Mouse (Mus musculus) midbrain, embryonic 14.5 days (tissue): Measurements from ENCODE around the gene Sbk2. TPM values are rescaled to one million over a fixed set of nuclear protein-coding genes. Genes with fewer than 3 reads are reported as not detected.

Experiments used
- ATAC-seq: fragments of 200-750 bp; cut with Nextera tagmentation; 2 replicates; pipeline ENCODE4 v1.8.0; 2017; ENCODE audit warnings: moderate number of reproducible peaks, moderate library complexity; ENCODE audit not compliant: low FRiP score, low TSS enrichment
- DNase-seq: peaks from one replicate; pipeline ENCODE4 v3.0.0-alpha.2; 2015
- H3K27ac ChIP-seq: fragments of 300-500 bp; sonication (generic); replicated peaks from 2 replicates; pipeline ENCODE4 v1.5.1; 2014; ENCODE audit warnings: mild to moderate bottlenecking, low read depth, low read length, moderate library complexity
- H3K27me3 ChIP-seq: fragments of 300-500 bp; sonication (generic); 2 replicates; pipeline ENCODE4 v1.6.1; 2014; ENCODE audit warnings: low read length, control low read depth, mixed read lengths; ENCODE audit not compliant: control insufficient read depth, insufficient read depth
- H3K36me3 ChIP-seq: fragments of 300-500 bp; sonication (generic); 2 replicates; pipeline ENCODE4 v1.6.1; 2014; ENCODE audit warnings: low read length, control low read depth; ENCODE audit not compliant: control insufficient read depth, insufficient read depth
- H3K4me1 ChIP-seq: fragments of 300-500 bp; sonication (generic); 2 replicates; pipeline ENCODE4 v1.6.1; 2014; ENCODE audit warnings: mild to moderate bottlenecking, antibody characterized with exemption, low read length, control low read depth; ENCODE audit not compliant: control insufficient read depth, insufficient read depth
- H3K4me2 ChIP-seq: fragments of 300-500 bp; sonication (generic); 2 replicates; pipeline ENCODE4 v1.6.1; 2014; ENCODE audit warnings: mild to moderate bottlenecking, low read length, moderate library complexity
- H3K4me3 ChIP-seq: fragments of 300-500 bp; sonication (generic); replicated peaks from 2 replicates; pipeline ENCODE4 v1.5.1; 2014; ENCODE audit warnings: low read depth, low read length
- H3K9ac ChIP-seq: fragments of 300-500 bp; sonication (generic); replicated peaks from 2 replicates; pipeline ENCODE4 v1.6.1; 2014; ENCODE audit warnings: mild to moderate bottlenecking, low read length, moderate library complexity
- H3K9me3 ChIP-seq: fragments of 300-500 bp; sonication (generic); 2 replicates; pipeline ENCODE4 v1.6.1; 2016; ENCODE audit warnings: low read length, control low read depth, mixed read lengths; ENCODE audit not compliant: control insufficient read depth
- WGBS: fragments of 180-500 bp; shearing (Covaris S2); extraction: QIAGEN DNeasy Blood & Tissue Kit; methylation state at CpG from one replicate; pipeline ENCODE4 v1.1.7; 2014; 5-methylcytosine and 5-hydroxymethylcytosine counted together
- polyA plus RNA-seq: library from polyadenylated mRNA; unstranded; fragments of >200 nt; fragmentation: Nextera tagmentation; extraction: Ambion mirVana; gene quantifications from 2 replicates; pipeline ENCODE4 v1.2.1, GENCODE M21; 2014

The Sbk2 gene
- polyA plus RNA-seq, 1 experiment from 2014 or later = not detected

DNA sequence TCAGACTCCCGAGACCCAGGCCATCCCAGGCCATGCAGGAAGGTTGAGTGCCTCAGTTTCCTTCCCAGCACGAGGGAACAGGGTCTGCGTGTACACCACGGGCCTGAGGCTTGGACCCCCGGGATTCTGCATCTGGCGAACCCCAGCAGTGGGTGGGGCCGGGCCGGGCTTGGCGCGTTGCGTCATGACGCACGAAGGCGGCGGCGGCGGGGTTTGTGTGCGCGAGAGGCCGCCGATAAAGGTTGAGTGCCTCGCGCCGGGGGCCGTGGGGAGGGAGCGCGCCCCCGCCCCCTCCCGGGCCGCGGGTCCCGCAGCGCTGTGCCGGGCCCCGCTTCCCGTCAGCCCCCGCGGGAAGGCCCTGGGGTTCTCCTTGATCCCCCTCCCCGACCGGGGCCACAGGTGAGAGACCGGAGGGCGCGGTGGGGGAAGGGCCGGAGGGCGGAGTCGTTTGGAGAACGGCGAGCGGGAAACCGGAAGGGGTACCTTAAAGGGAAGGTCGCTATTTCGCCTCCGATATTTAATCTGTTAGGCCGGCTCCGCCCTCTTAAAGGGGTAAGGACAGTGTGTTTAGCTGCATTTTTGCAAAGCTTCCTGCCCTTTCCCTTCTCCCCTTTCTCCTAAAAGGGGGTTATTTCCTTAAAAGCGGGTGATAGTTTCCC is 49.1 kb downstream of the Sbk2 start, which contains the start of gene Zfp628:
Gene Zfp628 (plus strand): TSS at position 211 of the 659 bp plus-strand sequence.
- under 1% methylated on average over 56 of the region's 56 CpGs for WGBS
- Histone ChIP-seq H3K36me3 (peaks cover 25% of the 10 kb centered on the region), H3K4me2 (peak within 1 kb of the TSS; percentile 64), H3K27me3 (no peaks in the 10 kb centered on the region), H3K9ac (peak within 1 kb of the TSS; percentile 77), H3K4me3 (peak within 1 kb of the TSS; percentile 60), H3K9me3 (no peaks in the 10 kb centered on the region), H3K27ac (peak within 1 kb of the TSS; percentile 99), H3K4me1 (peaks cover 17% of the 10 kb centered on the region)
- DNase-seq = peak; percentile 98
- peak; percentile 92 for ATAC-seq

DNA sequence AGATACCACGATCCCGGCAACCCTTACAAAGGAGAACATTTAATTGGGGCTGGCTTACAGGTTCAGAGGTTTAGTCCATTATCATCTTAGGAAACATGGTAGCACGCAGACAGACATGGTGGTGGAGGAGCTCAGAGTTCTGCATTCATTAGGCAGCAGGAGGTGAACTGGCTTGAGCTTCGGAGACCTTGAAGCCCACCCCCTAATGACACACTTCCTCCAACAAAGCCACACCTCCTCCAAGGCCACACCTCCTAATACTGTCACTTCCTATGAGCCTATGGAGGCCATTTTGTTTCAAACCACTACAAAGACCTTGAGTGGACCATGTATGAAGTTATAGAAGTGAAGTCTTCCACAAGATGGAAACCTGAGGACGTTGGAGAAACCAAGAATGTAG is 52.0 kb downstream of the Sbk2 start:
- no peak overlapping the region for H3K9ac ChIP-seq
- H3K4me2 ChIP-seq = 0 out of 2 replicates have a peak overlapping the region, but pooled peaks have one; percentile 11
- peaks cover 17% of the 10 kb centered on the region for H3K4me1 ChIP-seq
- H3K9me3 ChIP-seq = no peaks in the 10 kb centered on the region
- 62% methylated on average over 5 of the region's 5 CpGs for WGBS
- no peaks in the 10 kb centered on the region for H3K36me3 ChIP-seq
- ATAC-seq (no peak), DNase-seq (peak; percentile 24)
- no peaks in the 10 kb centered on the region for H3K27me3 ChIP-seq
- H3K4me3 ChIP-seq = no peak overlapping the region
- H3K27ac ChIP-seq = no peak overlapping the region

DNA sequence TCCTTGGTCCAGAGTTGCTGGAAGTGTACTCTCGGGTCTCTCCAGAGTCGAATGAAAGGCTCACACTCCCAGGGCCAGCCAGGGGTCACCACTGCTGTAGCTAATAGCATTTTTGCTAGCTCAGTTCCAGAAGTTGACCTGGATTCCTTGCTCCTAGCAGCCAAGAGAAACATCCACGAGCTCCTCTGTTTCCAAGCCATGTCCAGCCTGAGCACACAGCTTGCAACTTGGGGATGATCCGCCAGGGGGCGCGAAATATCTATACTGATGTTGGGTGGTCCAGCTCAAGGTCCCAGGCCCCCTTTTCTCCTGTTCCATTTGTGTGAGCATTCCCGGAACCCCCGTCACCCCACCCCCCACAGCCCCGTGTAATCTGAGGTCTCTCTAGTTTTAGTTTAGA is 52.6 kb downstream of the Sbk2 start:
- no peak overlapping the region for H3K9ac ChIP-seq
- H3K27ac ChIP-seq = no peak overlapping the region
- no peak overlapping the region for H3K4me3 ChIP-seq
- no peaks in the 10 kb centered on the region for H3K27me3 ChIP-seq
- WGBS = 36% methylated on average over 9 of the region's 9 CpGs
- 0 out of 2 replicates have a peak overlapping the region, but pooled peaks have one; percentile 11 for H3K4me2 ChIP-seq
- DNase-seq = peak; percentile 84
- peaks cover 10% of the 10 kb centered on the region for H3K4me1 ChIP-seq
- ATAC-seq = no peak
- no peaks in the 10 kb centered on the region for H3K36me3 ChIP-seq
- no peaks in the 10 kb centered on the region for H3K9me3 ChIP-seq

DNA sequence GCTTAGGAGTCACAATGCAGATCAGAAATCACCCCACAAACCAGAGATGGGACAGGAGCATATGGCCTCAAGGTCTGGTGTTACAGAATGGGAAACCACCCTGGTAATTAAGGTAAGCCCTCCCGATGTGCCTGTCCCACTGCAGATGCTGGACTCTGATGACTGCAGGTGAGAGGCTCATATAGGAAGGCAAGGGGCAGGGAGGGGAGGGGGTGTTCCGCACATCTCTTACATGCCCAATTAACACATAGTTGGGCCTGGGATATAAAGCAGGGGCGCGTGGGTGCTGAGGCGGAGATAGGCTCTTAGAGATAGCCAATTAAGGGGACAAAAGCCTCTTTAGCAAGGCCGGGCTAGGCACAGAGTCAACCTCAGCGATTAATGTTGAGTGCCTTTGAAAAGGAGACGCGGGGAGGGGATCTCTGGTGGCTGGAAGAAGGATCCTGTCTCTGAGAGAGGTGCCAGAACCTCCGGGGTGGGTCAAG is 57.7 kb downstream of the Sbk2 start, which contains the start of gene Gm36210:
Gene Gm36210 (minus strand): TSS at position 51 of the 485 bp plus-strand sequence.
- WGBS = 46% methylated on average over 10 of the region's 10 CpGs
- no peak within 1 kb of the TSS for H3K4me3 ChIP-seq
- no peak for ATAC-seq
- H3K9me3 ChIP-seq = no peaks in the 10 kb centered on the region
- no peaks in the 10 kb centered on the region for H3K4me1 ChIP-seq
- H3K9ac ChIP-seq = no peak within 1 kb of the TSS
- DNase-seq = no peak
- H3K4me2 ChIP-seq = no peak within 1 kb of the TSS
- no peaks in the 10 kb centered on the region for H3K36me3 ChIP-seq
- H3K27ac ChIP-seq = no peak within 1 kb of the TSS
- H3K27me3 ChIP-seq = no peaks in the 10 kb centered on the region

DNA sequence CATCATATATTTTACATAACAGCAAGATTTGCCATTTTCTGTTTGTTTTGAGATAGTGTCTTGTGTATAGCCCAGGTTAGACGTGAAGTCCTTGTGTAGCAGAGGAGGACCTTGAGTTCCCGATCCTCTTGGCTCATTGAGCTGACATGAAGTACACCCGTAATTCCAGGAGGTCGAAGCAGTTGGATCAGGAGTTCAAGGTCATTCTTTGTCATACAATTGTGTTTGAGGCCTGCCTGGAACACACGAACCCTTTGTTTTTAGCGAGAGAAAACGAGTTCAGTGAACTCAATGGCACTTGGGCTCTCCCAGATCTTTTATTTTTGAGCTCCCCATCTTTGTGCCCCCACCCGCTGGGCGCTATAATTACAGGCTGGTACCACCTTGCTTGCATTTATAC is 61.8 kb downstream of the Sbk2 start:
- DNase-seq (no peak), ATAC-seq (no peak)
- no peaks in the 10 kb centered on the region for H3K36me3 ChIP-seq
- H3K27me3 ChIP-seq = no peaks in the 10 kb centered on the region
- no peak overlapping the region for H3K4me3 ChIP-seq
- H3K4me2 ChIP-seq = no peak overlapping the region
- 88% methylated on average over 9 of the region's 9 CpGs for WGBS
- H3K9ac ChIP-seq = no peak overlapping the region
- H3K27ac ChIP-seq = no peak overlapping the region
- peaks cover 3% of the 10 kb centered on the region; the same call in 1 of the 2 replicates for H3K4me1 ChIP-seq
- 0 out of 2 replicates have a peak, but pooled peaks cover 3% of the 10 kb centered on the region for H3K9me3 ChIP-seq

DNA sequence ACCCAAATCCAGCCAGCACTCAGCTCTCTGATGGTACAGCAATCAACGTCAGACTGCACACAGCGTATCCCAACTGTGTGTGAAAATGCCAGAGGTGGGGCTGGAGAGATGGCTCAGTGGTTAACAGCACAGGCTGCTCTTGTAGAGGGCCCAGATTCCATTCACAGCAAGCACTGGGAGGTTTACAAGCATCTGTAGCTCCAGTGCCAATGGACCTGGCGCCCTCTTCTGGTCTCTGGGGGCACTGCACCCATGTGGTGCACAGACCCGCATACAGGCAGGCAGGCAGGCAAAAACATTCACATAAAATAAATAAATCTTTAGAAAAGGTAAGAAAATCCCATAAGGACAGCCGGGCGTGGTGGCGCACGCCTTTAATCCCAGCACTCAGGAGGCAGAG is 63.0 kb downstream of the Sbk2 start:
- ATAC-seq (no peak), DNase-seq (no peak)
- H3K9me3 ChIP-seq = 0 out of 2 replicates have a peak, but pooled peaks cover 3% of the 10 kb centered on the region
- H3K27ac ChIP-seq = no peak overlapping the region
- no peaks in the 10 kb centered on the region for H3K36me3 ChIP-seq
- no peak overlapping the region for H3K9ac ChIP-seq
- WGBS = 45% methylated on average over 8 of the region's 8 CpGs
- no peaks in the 10 kb centered on the region for H3K27me3 ChIP-seq
- H3K4me2 ChIP-seq = no peak overlapping the region
- no peak overlapping the region for H3K4me3 ChIP-seq
- H3K4me1 ChIP-seq = peaks cover 3% of the 10 kb centered on the region; the same call in 1 of the 2 replicates

DNA sequence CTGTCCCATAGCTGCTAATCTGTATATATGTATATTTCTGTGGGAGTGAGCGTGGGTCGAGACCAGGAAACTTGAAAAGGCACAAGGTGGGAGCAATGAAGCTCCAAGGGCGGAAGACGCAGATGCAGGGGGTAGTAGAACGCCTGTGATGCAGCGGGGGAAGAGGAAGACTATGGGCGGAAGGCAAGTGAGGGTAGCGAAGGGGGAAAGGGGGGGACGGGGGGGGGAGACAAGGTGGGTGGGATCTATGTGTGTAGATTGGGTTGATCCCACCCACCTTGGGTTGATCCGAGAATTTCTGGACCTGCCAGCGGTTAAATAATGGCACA is 63.7 kb downstream of the Sbk2 start:
- 19% methylated on average over 11 of the region's 11 CpGs for WGBS
- H3K4me3 ChIP-seq = peak overlapping the region; percentile 31
- no peak for ATAC-seq

DNA sequence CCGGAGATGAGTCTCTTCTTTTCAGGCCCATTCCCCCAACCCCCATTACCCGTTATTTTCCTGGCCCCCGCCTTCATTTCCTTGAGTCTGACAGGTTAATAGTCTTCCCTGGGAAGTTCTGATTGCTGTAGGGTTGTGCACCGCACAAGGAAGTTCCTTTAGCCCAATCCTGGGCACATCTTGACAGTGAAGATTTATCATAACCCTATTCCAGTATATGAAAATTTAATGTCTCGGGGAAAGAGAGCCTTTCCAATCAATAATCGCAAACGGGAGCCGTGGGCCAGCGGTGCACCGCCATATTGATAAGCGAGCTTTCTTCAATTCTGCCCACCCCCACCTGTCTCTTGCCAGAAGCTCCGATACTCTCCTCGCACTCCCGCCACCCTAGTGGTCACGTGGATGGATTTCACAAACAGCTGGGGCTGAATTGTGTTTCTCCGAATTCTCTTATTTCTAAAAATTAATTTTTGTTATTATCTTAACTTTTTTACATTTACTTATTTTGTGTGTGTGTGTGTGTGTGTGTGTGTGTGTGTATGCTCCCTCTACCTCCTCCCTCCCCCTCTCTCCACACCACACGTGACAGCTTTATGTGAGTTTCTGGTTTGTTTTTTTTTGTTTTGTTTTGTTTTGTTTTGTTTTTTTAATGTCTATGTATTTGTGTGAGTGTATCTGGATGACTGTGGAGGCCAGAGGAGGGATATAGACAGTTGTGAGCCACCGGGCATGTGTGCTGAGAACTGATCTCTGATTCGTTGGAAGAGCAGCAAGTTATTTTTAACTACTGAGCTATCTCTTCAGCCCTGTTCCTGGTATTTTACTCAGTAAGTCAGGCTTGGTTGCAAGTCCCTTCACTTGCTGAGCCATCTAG is 64.3 kb downstream of the Sbk2 start:
- peak; percentile 72 for DNase-seq
- peak overlapping the region; percentile 26; the same call in 1 of the 2 replicates for H3K27ac ChIP-seq
- no peaks in the 10 kb centered on the region for H3K27me3 ChIP-seq
- 0 out of 2 replicates have a peak, but pooled peaks cover 3% of the 10 kb centered on the region for H3K9me3 ChIP-seq
- WGBS = 8% methylated on average over 19 of the region's 19 CpGs
- ATAC-seq = no peak
- H3K9ac ChIP-seq = peak overlapping the region; percentile 3; the same call in 1 of the 2 replicates
- H3K4me1 ChIP-seq = peaks cover 3% of the 10 kb centered on the region; the same call in 1 of the 2 replicates
- H3K36me3 ChIP-seq = no peaks in the 10 kb centered on the region
- H3K4me3 ChIP-seq = peak overlapping the region; percentile 31
- peak overlapping the region; percentile 57 for H3K4me2 ChIP-seq

More for the DNA sequence above, 63.7 kb downstream of the Sbk2 start:
- Histone ChIP-seq H3K4me2 (peak overlapping the region; percentile 57), H3K36me3 (no peaks in the 10 kb centered on the region), H3K27ac (no peak overlapping the region), H3K9me3 (0 out of 2 replicates have a peak, but pooled peaks cover 3% of the 10 kb centered on the region), H3K9ac (no peak overlapping the region), H3K27me3 (no peaks in the 10 kb centered on the region), H3K4me1 (peaks cover 3% of the 10 kb centered on the region; the same call in 1 of the 2 replicates)
- DNase-seq = no peak
